ENCODE assay signal across 8 mouse cellular contexts in genomic region chr1:23922530-23922884, GRCm38 (mm10). TPM values are rescaled to one million over a fixed set of nuclear protein-coding genes. Genes with fewer than 3 reads are reported as not detected.
DNase-seq lines count a peak whose midpoint lies in the region; ATAC-seq and TF ChIP-seq lines count a peak whose summit lies in the region.

No protein-coding gene starts in this region.

- H3K27me3 ChIP-seq in spleen, adult 2 months (ENCODE audit: control insufficient read depth, insufficient read depth, low read length): no peaks in the 10 kb centered on the region
- H3K27me3 ChIP-seq in limb, embryonic 15.5 days: no peaks in the 10 kb centered on the region
- no peaks in the 10 kb centered on the region for H3K27me3 ChIP-seq in stomach, embryonic 16.5 days (ENCODE audit: control insufficient read depth, insufficient read depth, low read length)

- DNase-seq in gastrocnemius, adult 2 months: no peak
- no peak for DNase-seq in gastrocnemius, postnatal 10 days
- no peak for DNase-seq in spleen, adult 2 months (ENCODE audit: low read depth in 1 of 2, low spot score in 2 of 2)
- no peak for DNase-seq in spleen, adult 18-20 months
- no peak for DNase-seq in layer of hippocampus, adult 9-11 months
- DNase-seq in adrenal gland, postnatal 36 days: no peak

- H3K4me2 ChIP-seq in limb, embryonic 15.5 days: peak overlapping the region; percentile 52
- H3K4me2 ChIP-seq in stomach, embryonic 16.5 days (ENCODE audit: low read depth, low read length): peak overlapping the region; percentile 79

- ATAC-seq in limb, embryonic 15.5 days (ENCODE audit: insufficient number of reproducible peaks, low FRiP score, low TSS enrichment, low read depth): no peak
- no peak; the same call in 1 of the 2 replicates for ATAC-seq in stomach, embryonic 16.5 days (ENCODE audit: insufficient read depth, low FRiP score)

- H3K9me3 ChIP-seq in limb, embryonic 15.5 days: no peaks in the 10 kb centered on the region
- 0 out of 2 replicates have a peak, but pooled peaks cover 5% of the 10 kb centered on the region for H3K9me3 ChIP-seq in stomach, embryonic 16.5 days (replicated peaks; ENCODE audit: control insufficient read depth, low read length)

- H3K9ac ChIP-seq in limb, embryonic 15.5 days: peak overlapping the region; percentile 93; the same call in 1 of the 2 replicates
- H3K9ac ChIP-seq in stomach, embryonic 16.5 days (ENCODE audit: low read length): peak overlapping the region; percentile 97

- TF ChIP-seq POLR2A in spleen, adult 2 months (IDR thresholded peaks at IDR 0.05; ENCODE audit: low read depth, low read length): no peak

- WGBS in spleen, adult 2 months: 35% methylated on average over 9 of the region's 9 CpGs
- 25% methylated on average over 9 of the region's 9 CpGs for WGBS in limb, embryonic 15.5 days
- WGBS in stomach, embryonic 16.5 days: 28% methylated on average over 9 of the region's 9 CpGs

- intact Hi-C loops in gastrocnemius, adult 2 months (cut with DNase I): loop anchor here (5.0 kb wide), 2 partner anchors 85 to 180 kb away; partner anchors contain the start of genes Fam135a and Sdhaf4

- no peak for TF ChIP-seq CTCF in gastrocnemius, adult 2 months (IDR thresholded peaks at IDR 0.05)
- TF ChIP-seq CTCF in spleen, adult 2 months (IDR thresholded peaks at IDR 0.05; ENCODE audit: extremely low read depth, insufficient read depth, insufficient read length, insufficient replicate concordance): no peak

- no peaks in the 10 kb centered on the region for H3K36me3 ChIP-seq in spleen, adult 2 months (ENCODE audit: control insufficient read depth, insufficient read depth, low read length)
- no peaks in the 10 kb centered on the region for H3K36me3 ChIP-seq in limb, embryonic 15.5 days
- no peaks in the 10 kb centered on the region for H3K36me3 ChIP-seq in stomach, embryonic 16.5 days (ENCODE audit: control insufficient read depth, insufficient read depth, low read length)

- peak overlapping the region; percentile 97 for H3K27ac ChIP-seq in gastrocnemius, adult 2 months
- H3K27ac ChIP-seq in spleen, adult 2 months (ENCODE audit: insufficient read depth, low read length): peak overlapping the region; percentile 75
- H3K27ac ChIP-seq in limb, embryonic 15.5 days: peak overlapping the region; percentile 93; the same call in 1 of the 2 replicates
- H3K27ac ChIP-seq in stomach, embryonic 16.5 days (ENCODE audit: low read length): no peak overlapping the region

- peaks cover 4% of the 10 kb centered on the region; the same call in 1 of the 2 replicates for H3K4me1 ChIP-seq in spleen, adult 2 months (ENCODE audit: control insufficient read depth, insufficient read depth, insufficient read length)
- peaks cover 7% of the 10 kb centered on the region; the same call in 1 of the 2 replicates for H3K4me1 ChIP-seq in limb, embryonic 15.5 days
- H3K4me1 ChIP-seq in stomach, embryonic 16.5 days (ENCODE audit: control insufficient read depth, insufficient read depth, low read length): peaks cover 4% of the 10 kb centered on the region

- peak overlapping the region; percentile 98 for H3K4me3 ChIP-seq in gastrocnemius, adult 2 months
- peak overlapping the region; percentile 84 for H3K4me3 ChIP-seq in spleen, adult 2 months (ENCODE audit: extremely low read depth, insufficient read depth, insufficient read length)
- peak overlapping the region; percentile 98 for H3K4me3 ChIP-seq in limb, embryonic 15.5 days
- peak overlapping the region; percentile 97 for H3K4me3 ChIP-seq in stomach, embryonic 16.5 days (replicated peaks; ENCODE audit: low read length)

RNA-seq across cellular contexts. Expression of gene Smap1, which starts 0.4 kb away (rescaled TPM):
- total RNA-seq in gastrocnemius, adult 2 months (2021): 10 to 100 TPM; 29.6 to 31.3 TPM
- total RNA-seq in gastrocnemius, postnatal 10 days (2021): 10 to 100 TPM; 34.9 to 46.0 TPM
- 23.0 and 24.3 TPM in 2 replicates for polyA plus RNA-seq in spleen, adult 2 months (2012; rRNA removed)
- polyA plus RNA-seq in limb, embryonic 15.5 days (2015; fragmentation: Nextera tagmentation; extraction: Ambion mirVana): 44.7 and 50.1 TPM in 2 replicates
- polyA plus RNA-seq in stomach, embryonic 16.5 days (2015; fragmentation: Nextera tagmentation; extraction: Ambion mirVana): 22.3 and 22.8 TPM in 2 replicates
- total RNA-seq in adrenal gland, postnatal 36 days (2021): 10 to 100 TPM; 60.6 to 74.5 TPM
